Mouse (Mus musculus) frontal cortex, adult (tissue): ENCODE measurements around the gene 2410002F23Rik.
"Not testable (repeated sequence)": the region's sequence is repeated elsewhere in the genome, so short reads cannot be mapped to it uniquely, and the experiment has no call there.

ENCODE experiments used
- ATAC-seq: cut with Nextera tagmentation; 2 replicates; pipeline ENCODE4 v1.9.2; 2017; ENCODE audit warnings: mild to moderate bottlenecking, moderate library complexity, mixed read lengths; ENCODE audit not compliant: low TSS enrichment

The 2410002F23Rik gene

GRCm38 (mm10) chr7:44262791-44263643 lies 16.5 kb downstream of the 2410002F23Rik start:
- ATAC-seq = peak; percentile 84

DNA sequence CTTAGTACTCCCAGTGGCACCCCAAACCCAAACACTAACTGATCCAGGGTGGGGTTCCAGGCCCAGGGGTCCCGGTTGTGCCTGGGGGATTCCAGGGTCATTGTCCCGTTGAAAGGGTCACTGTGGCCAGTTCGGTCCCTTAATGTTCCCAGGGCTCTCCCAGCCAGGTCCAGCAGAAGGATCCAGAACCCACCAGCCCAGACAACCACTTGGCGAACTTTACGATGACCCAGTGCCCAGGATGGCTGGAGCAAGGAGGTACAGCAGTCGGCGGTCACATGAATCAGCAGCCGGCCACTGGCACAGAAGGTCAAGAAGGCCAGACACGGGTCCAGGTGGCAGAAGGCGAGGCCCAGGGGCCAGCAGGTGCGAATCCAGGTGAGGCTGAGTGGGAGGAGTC lies 21.6 kb downstream of the 2410002F23Rik start:
- no peak for ATAC-seq

- no peak for ATAC-seq
These were observed 22.9 kb downstream of the 2410002F23Rik start for GRCm38 (mm10) chr7:44269397-44269796.

DNA sequence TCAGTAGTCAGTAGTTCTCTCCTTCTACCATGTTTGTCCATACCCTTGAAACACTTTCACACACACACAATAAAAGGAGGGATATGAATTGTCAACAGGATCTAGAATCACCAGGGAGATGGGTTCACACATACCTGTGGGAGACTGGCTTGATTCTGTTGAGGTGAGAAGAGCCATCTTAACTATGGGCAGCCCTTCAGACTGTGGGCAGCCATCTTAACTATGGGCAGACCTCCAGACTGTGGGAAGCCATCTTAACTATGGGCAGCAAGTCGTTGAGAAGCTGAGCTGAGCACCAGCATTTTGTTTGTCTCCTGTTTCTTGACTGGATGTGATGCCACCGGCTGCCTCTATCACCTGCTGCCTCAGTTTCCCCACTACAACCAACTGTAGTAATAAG lies 24.8 kb downstream of the 2410002F23Rik start:
- ATAC-seq = no peak

DNA sequence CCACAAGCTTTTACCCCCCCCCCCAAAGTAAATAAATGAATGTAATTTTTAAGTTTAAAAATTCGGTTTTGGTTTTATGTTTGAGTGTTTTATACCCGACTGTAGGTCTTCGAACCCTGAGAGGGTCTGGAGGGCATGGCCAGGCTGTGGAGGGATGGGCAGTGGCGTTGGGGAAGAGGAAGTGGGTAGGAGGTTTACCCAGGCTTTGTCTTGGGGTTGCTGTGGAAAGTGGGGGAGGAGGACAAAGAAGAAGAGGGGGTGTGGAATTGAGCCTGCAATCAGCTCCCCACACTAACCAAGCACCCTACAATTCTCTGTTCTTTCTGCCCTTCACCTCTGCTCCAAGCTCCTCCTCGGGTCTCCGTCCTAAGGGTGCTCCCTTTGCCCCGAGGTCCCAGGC lies 26.0 kb downstream of the 2410002F23Rik start:
- no peak for ATAC-seq

- ATAC-seq = no peak
These were observed 26.9 kb downstream of the 2410002F23Rik start for GRCm38 (mm10) chr7:44273446-44273845.

DNA sequence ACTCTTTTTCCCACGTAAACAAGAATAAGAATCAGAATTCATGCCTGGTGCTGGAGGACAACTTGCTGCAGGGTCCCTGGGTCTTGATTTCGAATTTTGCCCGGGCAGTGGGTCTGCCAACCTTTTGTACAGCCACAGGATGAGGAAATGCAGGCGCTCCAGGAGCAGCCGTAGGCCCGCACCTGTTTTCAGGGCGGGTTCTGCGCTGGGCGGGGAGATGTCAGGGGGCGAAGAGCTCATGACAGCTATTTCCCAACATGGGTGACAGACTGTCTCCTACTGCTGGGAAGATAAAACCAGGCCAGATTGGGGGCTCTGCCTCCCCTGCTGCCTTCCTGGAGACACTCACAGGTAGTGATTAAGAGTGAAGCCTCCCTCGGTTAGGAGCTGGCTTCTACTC lies 27.6 kb downstream of the 2410002F23Rik start:
- no peak for ATAC-seq

- ATAC-seq = no peak
These were observed 29.0 kb downstream of the 2410002F23Rik start for GRCm38 (mm10) chr7:44275546-44275945.

DNA sequence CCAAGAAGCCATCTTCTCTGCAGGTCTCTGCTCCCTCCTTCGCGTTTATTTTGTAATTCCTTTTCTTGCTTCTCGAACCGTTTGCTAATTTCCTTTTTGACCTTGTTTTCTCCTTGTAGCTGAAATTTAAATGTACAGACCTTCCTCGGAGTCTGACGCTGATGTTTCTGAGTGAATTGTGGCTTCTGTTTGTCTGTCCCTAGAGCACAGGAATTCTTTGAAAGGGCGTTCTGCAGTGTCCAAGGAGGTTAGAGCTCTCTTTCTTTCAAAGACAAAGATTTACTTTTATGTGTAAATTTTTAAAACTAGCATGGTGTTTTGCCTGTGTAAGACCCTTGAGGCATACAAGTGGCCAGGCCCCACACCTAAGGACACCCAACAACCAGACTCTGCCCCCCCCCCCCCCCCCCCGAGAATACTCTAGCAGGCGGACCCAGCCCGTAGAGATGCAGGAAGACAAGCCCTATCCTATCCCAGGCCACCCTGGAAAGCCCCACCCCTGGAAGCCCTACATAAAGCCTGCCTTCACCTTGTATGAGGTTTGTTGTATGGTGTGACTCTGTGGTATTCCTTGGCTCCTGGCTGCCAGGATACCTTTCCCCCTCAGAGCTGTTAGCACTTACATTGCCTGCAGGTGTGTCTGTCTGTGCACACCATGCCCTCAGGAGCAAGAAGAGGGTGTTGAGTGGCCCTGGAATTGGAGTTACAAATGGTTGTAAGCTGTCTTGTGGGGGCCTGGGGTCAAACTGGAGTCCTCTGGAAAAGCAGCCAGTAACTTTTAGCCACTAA lies 30.1 kb downstream of the 2410002F23Rik start:
- ATAC-seq = no peak

- peak; percentile 50; the same call in 1 of the 2 replicates for ATAC-seq
These were observed 30.7 kb downstream of the 2410002F23Rik start for GRCm38 (mm10) chr7:44277250-44277622.

GRCm38 (mm10) chr7:44280959-44281358 lies 34.4 kb downstream of the 2410002F23Rik start:
- peak; percentile 41; the same call in 1 of the 2 replicates for ATAC-seq

DNA sequence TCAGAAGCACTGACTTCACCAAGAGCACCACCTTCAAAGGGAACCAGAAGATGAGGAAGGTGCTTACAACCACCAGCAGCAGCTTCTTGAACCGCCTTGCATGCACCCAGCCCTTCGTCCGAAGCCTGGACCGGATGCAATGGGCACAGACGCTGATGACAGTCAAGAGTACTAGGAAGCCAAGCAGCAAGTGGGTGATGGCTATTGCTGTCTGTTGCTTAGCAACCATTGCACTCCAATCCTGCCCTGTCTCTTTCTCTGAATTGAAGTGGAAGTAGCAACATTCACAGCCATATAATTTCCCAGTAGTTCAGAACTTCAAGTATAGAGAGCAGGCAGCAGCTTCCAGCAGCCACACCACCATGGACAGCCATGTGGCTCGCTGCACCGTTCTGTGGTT lies 35.1 kb downstream of the 2410002F23Rik start:
- peak; percentile 23; the same call in 1 of the 2 replicates for ATAC-seq

- ATAC-seq = no peak
These were observed 41.2 kb downstream of the 2410002F23Rik start for GRCm38 (mm10) chr7:44287760-44288159.

GRCm38 (mm10) chr7:44290986-44291385 lies 44.5 kb downstream of the 2410002F23Rik start:
- no peak for ATAC-seq

- ATAC-seq = no peak
These were observed 44.9 kb downstream of the 2410002F23Rik start for GRCm38 (mm10) chr7:44291418-44291817.

DNA sequence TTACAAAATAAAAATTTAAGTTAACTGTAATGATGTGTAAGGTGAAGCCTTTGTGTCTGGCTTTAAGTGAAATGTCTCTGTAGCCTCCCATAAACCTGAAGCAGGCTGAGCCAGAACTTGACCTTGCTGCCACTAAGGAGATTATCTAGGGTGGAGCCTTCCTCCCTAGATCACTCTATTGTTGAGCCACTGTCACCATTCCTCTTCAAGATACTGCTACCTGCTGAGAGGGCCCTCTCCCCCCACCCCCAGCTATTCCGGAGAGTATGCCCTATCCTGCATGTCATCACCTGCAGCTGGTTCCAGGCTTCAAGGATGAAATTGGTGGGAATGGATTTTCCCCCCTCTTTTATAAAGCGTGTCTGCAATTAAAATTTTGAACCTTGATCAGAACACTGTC lies 51.0 kb downstream of the 2410002F23Rik start:
- ATAC-seq = not testable (repeated sequence)
